Mouse (Mus musculus) cerebellum, adult 9-11 months (tissue): Measurements from ENCODE around the gene Mpv17l2.
A peak's percentile ranks its signal among the peaks of the same experiment; 100 is the strongest.

Source experiments
- DNase-seq: peaks from one replicate; pipeline ENCODE4 v3.0.0; 2022

Mpv17l2 gene

DNA sequence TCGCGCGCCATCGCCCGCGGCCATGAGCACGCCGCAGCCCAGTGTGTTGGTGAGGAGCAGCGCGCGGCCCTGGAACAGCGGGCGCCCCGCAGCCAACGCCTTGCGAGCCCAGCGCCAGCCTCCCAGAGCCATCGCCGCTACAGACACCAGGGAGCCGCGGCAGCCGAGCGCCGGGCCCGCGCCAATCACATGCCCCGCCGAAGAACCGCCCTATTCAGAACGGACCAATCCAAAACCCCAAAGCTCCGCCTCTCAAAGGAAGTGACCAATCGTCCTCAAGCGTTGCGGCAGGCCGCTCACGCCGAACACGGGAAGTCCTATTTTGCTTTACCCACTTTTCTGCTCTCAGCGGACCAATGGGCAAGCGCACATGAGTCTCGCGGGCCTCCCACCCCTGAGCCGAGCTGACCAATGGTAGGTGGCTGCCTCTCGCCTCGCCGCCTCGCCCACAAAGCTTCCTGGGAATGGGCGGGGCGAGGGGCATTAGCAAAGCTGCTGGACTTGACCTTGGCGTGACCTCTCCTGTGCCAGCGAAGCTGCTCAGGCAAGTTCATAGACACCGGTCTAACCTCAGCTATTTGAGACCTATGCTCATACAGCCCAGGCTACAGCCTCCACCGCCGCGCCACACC, at the start of gene Mpv17l2:
Mpv17l2 (minus strand) TSS at position 172 of the 632 bp plus-strand sequence.
- peak; percentile 99 for DNase-seq

DNA sequence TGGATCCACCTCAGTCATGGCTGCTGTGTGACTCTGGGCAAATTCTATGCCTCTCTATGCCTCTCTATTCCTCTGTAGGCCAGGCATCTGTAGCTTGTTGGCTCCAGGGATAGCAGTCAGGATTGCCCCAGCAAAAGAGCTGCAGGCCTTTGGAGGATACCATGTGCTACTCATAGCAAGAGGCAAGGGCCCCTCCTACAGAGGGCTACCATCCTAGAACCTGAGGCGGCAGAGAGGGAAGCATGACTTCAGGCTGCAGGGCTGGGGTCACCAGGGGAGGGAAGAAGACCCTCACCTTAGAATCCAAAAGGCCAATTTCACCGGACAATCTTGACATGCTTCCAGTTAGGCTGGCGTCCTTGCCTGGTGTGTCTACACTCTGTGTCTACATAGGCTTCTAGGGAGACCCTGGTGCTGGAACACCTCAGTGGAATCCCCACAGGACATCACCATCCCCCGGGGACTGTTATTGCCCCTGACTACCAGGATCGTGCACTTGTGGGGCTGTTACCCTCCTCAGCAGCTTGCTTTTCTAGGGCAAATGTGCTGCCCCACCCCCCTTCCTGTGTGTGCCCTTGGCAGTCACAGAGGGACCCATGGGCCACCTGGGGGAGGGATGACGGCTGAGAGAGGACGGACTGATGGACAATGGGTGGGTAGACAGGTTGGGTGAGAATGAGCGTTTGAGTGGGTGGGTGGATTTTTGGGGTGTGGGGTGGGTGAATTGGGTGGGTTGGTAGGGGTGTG, 48.4 kb upstream of the Mpv17l2 start:
- no peak for DNase-seq

DNA sequence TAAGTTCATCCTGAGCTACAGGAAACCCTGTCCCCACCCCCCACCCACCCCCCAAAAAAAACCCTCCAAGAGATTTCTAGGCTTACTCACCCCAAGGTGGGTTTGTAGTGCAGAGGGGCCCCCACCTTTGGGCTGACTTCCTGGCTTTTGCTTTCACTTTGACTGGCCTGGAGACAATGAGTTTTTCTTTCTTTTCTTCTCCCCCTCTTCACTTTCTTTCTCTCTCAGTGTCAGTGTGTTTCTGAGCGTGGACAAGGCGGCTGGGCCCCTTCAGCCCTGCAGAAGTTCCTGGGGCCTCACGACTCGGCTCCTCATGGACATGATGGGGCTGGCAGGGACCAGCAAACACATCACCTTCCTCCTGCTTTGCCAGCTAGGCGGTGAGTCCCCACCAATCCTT, 47.5 kb upstream of the Mpv17l2 start, which contains the start of gene Il12rb1:
Il12rb1 (plus strand) TSS at position 211 of the 400 bp plus-strand sequence.
- DNase-seq = no peak

DNA sequence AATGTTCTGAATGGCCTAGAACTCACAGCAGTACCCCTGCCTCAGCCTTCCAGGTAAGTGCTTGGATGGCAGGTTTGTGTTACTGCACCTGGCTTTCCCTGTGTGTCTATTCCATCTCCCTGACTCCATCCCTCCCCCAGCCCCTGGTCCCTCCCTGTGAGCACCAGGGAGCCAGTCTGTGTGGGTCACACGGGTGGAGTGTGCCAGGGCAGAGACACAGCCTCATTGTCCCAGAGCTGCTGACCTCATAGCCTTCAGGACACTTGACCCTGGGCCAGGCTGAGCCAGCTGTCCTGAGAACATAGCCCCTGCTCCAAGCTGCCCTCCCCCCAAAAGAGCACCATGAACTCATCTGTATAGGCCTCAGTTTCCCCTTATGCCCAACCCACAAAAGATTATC, 46.6 kb upstream of the Mpv17l2 start:
- DNase-seq = peak; percentile 45

DNA sequence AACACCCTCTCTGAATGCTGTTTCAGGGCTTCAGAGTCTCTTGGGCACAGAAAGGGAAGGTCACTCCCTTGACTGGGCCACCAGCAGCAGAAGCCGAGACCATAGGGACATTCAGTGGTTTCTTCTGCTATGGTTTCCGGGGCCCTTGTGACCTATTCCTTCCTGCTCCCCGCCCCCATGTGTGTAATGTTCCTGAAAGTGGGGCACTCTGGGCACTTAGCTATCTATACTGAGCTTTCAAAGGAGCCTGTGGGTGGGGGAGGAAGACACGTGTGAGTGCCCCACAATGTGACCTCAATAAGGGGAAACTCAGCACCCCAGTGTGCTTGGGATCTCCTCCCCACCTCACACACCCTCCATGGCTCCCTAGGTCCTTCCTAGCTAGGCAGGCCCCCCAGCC, 45.8 kb upstream of the Mpv17l2 start:
- no peak for DNase-seq

DNA sequence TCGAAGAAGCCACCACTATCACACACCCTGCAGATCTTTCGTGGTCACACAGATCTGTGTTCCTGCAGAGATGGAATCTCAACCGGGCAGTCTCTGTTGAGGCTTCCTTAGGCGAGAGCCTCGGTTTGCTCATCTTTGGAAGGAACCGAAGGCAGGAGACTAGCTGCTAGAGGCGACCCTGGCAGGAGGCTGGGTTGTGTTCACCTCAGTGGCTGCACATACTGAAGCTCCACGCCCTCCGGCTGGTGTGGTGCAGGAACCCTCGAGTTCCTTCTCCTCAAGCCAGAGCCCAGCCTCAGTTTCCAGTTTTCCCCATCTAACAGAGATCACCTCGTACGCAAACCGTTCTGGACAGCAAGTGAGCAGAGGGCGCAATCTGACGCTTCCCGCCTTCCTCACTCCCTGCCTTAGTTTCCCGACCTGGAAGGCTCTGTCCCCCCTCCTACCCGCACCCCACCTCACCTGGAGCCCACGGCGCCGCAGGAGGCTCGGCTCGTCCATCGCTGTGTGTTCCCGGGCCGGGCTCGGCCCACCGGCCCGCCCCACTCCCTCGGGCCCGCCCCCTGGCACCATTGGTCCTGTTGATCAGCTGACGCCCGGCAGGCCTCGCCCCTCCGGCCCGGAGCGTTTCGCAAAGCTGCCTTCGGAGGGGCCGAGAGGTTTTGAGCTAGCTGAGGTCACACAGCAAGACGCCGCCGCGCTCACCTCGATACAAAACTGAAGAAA, 43.9 kb upstream of the Mpv17l2 start, which contains the start of gene Mast3:
Mast3 (minus strand) TSS at position 574 of the 726 bp plus-strand sequence.
- peak; percentile 56 for DNase-seq

DNA sequence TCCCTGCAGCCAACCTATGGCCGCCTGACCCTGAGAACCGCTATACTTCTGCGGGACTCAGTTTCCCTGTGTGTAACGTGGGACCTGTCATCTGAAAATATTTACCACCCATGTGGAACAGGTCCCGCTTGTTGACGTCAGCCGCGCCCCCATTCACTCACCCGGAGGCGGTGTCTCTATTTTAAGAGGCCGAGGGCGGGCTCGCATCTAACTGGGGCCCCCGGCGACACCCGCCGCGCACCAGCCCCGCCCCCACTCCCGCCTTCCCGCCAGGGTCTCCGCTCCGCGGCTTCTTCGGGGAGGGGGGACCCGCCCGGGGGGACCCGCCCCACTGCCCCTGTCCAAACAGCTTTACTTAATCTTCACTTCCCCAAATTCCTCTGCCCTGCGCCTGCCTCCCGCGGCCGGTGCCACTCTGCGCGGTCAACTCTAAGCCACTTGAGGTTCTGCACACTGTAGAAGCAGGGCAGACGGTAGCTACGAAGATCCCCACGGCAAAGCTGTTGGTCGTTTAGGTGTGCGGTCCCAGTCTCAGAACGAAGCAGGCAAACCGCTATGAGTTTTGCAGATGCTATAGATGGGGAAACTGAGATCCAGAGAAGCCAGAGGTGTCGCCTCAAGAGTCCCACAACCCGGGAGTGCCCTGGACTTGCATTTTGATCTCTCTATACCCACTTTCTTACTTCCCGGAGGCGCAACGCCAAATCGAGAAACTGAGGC, 43.2 kb upstream of the Mpv17l2 start:
- peak; percentile 39 for DNase-seq

DNA sequence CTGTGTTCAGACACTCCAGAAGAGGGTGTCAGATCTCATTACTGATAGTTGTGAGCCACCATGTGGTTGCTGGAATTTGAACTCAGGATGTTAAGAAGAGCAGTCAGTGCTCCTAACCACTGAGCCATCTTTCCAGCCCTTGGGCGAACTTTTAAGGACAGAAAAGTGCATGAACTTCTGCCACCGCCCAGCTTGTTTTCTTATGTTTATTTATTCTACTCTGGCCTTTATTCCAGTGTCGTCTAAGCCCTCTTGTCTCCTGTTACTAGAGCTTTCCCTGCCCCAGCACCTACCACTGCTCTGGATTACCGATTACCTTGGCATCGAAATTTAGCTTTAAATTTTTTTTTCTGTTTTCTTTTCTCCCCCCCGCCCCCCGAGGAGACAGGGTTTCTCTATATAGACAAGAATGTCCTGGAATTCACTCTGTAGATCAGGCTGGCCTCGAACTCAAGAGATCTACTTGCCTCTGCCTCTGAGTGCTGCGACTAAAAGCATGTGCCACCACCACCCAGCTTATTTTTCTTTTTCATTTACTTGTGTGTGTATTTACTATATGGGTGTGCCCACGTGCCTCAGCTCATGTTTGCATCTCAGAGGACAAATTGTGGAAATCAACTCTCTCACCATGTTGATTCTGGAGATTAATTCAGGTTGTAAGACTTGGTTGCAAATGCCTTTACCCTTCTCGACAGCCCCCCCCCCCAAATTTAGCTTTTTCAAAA, 42.2 kb upstream of the Mpv17l2 start:
- DNase-seq = no peak

DNA sequence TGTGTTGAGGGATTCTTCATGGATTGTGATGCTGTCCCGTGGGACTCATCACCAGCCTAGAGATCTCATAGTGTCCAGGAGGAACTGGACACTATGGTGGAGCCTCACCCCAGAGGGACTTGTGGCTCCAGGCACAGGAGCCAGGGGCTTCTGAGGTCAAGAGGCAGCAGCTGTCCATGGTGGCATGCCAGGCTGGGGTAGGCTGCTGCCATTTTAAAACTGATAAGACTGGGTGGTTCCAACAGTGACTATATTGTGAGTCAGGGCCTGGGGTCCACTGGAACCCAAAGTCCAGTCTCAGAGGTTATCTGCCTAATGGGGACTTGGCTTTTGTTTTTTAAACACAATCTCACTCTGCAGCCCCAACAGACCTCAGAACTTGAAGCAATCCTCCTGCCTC, 41.1 kb upstream of the Mpv17l2 start:
- no peak for DNase-seq

DNA sequence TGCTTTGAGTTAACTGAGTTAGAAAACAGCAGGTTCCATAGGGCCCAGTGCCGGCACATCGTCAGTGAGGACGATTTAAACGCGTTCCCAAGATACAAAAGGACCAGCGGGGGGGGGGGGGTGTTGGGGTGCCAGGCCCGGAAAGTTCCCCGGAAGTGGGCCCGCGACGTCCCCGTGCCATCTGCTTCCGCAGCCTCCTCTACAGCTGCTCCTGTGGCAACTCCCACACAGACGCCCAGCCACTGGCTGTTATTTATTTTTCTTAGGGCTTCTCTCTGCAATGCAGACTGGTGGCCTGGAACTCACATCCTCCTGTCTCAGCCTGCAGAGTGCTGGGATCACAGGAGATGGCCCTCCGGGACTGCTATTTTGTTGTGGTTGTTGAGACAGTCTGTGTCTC, 40.4 kb upstream of the Mpv17l2 start:
- DNase-seq = no peak

DNA sequence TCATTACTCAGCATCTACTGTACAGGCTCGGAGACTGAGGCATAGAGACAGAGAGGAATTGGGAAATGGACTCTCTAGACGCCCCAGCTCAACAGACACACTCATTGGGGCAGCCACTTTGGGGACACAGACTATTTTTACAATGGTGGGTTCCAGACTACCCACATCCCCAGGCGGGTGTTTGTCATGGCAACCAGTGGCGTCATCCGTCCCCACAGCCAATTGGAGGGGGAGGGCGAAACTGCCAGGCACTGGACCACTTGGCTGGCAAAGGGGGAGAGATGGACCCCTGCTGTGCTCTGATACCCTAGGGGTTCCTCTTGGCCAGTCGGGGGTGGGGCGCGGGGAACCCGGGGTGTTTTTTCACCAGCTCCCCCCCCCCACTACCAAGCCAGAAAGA, 39.9 kb upstream of the Mpv17l2 start:
- peak; percentile 25 for DNase-seq

DNA sequence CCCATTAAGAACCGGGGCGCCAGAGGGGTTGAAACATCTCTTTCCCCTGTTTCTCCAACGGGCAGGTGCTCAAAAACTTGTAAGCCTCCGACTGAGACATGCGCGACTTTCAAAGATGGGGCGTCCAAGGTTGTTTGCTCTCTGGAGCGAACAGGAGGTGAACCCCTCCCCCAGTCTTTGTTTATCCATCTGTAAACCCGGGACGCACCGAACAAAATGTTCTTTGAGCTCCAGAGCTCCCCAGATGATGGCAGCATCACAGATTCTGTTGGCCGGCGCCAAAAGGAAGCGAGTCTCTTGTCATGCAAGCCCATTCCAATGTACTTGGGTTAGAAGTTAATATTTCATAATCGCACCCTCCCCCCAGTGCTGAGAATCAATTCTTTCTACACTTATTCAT, 37.5 kb upstream of the Mpv17l2 start:
- DNase-seq = peak; percentile 60

DNA sequence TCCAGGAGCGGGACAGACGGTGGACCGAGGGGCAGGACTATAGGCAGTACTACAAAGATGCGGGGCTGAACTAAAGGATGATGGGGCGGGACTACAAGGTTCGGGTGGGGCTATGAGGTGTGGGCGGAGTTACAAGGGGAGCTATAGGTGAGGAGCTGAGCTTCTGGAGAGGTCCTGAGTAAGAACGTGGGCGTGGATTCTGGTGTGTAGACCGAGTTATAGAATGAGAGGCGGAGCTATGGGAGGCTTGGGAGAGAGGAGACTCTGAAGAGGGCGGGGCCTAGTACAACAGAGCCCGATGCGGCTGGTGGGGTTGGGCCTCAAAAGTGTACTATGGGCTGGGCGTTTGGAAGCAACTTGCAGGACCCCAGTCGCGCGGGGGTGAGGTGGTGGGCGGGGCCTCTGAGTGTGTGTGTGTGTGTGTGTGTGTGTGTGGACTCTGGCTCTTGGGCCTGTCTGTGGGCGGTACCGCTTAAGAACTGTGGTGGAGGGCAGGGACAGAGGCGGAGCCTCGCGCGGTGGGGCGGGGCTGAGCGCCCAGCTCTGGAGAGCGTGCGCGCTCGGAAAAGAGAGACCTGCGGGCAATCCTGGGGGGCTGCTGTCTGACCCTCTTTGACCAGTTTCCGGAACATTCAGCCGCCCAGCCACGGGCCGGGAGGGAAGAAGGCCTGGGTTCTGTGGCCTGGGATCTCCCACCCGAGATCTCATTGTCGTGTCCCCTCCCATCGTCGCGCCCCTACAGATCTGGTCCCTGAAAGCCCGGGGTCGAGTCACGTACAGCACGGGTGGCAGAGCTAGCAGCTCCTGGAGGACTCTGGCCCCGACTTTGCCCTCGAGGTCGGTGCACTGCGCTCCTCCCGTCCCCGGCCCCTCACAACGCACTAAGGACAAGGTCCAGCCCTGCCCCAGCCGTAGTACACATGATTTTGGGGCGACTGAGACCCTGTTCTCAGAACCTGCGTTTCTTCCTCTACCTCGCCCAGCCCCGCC, 36.6 kb upstream of the Mpv17l2 start:
- peak; percentile 92 for DNase-seq

DNA sequence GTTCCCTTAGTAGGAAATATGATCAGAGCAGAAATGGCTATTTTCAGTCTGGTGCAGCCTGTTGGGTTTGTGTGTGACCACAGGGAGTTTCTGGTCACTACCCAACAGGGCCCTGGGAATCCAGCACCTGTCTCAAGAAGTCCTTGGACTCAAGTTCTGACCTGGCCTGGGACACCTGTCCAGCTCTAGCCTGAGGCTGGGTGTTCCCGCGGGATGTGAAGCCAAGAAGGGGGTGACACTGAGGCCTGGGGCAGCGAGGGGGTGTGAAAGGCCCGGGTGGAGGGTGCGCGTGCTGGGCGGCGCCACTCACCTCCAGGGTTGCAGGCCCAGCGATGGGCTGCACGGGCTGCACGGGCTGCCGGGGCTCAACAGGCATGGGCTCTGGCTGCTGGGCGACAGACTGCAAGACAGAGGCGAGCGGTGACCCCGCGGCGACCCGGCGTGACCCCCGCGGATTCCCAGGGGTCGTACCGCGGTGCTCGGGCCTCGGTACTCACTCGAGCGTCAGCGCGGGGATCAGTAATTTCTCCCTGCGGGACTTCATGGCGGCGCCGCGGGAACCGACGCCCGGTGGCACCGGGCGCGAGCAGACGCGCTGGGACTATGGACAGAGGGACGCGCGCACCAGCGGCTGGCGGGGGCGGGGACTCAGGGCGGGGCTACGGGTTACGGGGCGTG, 35.8 kb upstream of the Mpv17l2 start:
- DNase-seq = no peak

DNA sequence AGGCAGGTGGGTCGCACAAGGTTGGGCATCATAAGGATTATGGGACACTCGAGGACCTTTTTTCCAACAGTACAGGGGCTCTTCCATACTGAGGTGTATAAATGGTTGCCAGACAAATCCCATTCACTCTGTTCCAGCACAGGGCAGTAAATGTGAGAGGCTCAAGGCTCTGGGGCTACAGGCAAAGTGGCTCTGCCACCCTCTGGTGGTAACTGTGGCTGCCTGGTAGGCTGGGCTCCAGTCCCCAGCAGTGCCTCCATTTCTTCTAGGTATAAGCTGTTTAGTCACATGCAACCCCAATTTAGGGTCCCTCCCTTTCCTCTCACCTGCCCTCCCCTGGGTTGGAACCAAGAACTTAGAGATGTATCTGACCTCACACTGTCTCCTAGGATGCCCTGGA, 34.6 kb upstream of the Mpv17l2 start:
- DNase-seq = peak; percentile 42

DNA sequence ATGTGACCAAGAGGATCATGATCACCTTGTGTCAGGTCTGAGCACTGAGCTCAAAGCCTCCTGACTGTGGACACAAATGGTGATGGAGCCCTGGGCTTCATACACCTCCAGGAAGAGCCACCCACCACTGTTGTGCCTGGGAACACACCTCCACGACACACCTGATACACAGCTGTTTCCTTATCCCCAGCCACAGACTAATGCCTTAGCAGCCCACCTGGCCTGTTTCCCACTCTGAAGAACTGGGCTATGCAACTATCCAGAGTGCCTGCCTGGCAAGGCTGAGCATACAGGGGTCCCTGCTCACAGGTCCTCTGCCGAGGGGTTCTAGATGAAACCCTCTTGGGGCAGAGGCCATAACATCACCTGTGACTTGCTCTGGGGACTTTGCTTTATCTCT, 33.5 kb upstream of the Mpv17l2 start:
- peak; percentile 53 for DNase-seq

DNA sequence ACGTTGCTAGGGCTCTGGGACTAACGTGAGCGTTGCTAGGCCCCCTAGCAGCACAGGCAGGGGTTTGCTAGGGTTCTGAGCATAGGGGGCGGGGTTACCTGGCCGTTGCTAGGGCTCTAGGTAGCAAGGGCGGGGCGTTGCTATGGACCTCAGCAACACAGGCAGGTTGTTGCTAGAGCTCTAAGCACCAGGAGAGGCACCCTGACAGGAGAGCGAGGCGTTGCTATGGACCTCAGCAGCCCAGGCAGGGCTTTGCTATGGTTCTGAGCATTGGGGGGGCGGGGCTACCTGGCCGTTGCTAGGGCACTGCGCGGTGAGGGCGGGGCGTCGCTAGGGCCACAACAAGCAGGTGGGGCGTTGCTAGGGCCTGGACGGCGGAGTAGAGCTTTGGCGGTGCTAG, 32.0 kb upstream of the Mpv17l2 start:
- DNase-seq = peak; percentile 86

DNA sequence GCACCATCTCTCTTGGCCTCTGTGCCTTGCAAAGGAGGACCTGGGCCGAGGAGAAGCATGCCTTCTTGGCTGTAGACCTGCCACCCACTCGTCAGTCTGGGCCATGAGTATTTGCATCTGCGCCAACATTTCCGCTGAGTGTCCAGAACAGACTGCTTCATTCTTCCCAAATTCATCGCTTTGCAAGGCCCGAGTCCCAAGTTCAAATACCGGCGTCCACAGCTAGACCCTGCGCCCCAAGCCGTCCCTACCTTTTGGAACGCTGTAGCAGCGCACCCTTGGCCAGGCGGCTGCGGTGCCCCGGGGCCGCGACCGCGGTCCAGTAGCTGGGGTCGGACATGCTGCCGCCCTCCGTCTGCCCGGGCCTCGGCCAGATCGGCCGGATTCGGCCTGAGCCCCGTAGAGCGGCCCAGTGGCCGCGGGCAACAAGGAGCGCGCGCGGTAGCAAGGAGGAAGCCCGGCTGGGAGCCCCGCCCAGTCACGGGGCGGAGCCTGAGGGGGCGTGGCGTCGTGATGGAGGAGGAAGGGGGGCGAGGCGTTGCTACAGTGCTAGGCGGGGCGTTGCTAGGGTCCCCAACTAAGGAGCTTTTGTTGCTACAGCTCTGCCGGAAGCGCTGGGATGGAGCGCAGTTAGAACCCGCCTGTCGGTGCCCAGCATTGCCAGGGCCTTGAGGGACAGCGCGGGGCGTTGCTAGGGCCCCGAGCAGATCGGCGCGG, 31.4 kb upstream of the Mpv17l2 start:
- peak; percentile 91 for DNase-seq

DNA sequence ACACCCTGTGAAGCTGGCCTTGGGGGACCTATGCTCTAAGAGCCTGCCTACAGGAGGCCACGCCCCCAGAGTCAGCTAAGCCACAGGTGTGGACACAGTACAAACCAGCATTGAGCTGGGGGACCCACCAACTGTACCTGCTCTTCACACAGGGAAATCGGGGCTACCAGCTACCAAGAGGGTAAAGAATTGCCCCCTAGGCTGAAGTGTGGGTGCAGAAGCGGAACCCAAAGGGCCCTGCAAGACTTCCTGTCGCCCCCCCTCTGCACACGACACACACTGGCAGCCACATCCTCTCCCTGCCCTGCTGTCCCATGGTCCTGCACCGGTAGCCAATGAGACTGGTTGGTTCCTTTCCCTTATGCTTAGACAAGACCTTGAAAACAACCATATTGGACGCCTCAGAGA, 30.6 kb upstream of the Mpv17l2 start:
- no peak for DNase-seq

DNA sequence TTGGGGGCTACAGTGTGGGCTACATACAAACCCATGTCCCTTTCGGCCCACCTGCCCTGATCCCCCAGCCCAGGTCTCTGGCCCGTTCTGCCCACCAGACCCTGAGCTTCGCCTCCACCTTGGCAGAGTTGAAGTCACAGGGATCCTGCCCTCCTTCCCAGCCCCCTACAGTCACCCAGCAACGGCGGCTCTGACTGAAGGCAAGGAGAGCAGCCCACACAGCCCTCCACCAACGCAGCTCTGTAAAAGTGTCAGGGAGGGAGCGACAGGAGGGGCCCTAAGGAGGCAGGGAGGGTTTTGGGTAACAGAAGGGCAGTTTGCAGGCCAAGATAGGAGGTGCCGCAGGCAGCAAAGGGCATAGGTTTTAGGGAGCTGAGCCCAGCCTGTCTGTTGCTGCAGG, 30.1 kb upstream of the Mpv17l2 start:
- peak; percentile 60 for DNase-seq
